Mouse (Mus musculus) kidney, adult 2 months (tissue): ENCODE results near the gene Ctc1.

Experiments used
- CTCF ChIP-seq: fragments of 200-500 bp; conservative IDR thresholded peaks from 2 replicates; pipeline ENCODE4 v1.5.1; 2011; ENCODE audit warnings: low read depth, mild to moderate bottlenecking, control low read depth, low read length, moderate library complexity, mixed read lengths; ENCODE audit not compliant: insufficient read depth, insufficient read length
- POLR2A ChIP-seq: fragments of 200-500 bp; IDR thresholded peaks from one replicate; pipeline ENCODE4 v1.6.1; 2011; ENCODE audit warnings: low read depth, low read length, control low read depth

GRCm38 (mm10) chr11:69058729-69059356, 43.1 kb downstream of the Ctc1 start:
- no peak for TF ChIP-seq CTCF
- no peak for TF ChIP-seq POLR2A
